Mouse (Mus musculus) forebrain, embryonic 15.5 days (tissue): ENCODE measurements around the gene Ngdn. TPM values are rescaled to one million over a fixed set of nuclear protein-coding genes. Genes with fewer than 3 reads are reported as not detected.

Source experiments
- ATAC-seq: fragments of 200-750 bp; cut with Nextera tagmentation; replicated peaks from 2 replicates; pipeline ENCODE4 v1.8.0; 2017; ENCODE audit warnings: mild to moderate bottlenecking, moderate TSS enrichment, moderate library complexity
- H3K27ac ChIP-seq: fragments of 300-500 bp; sonication (generic); replicated peaks from 2 replicates; pipeline ENCODE4 v1.5.1; 2015; ENCODE audit warnings: mild to moderate bottlenecking, inconsistent platforms
- H3K27me3 ChIP-seq: fragments of 300-500 bp; sonication (generic); 2 replicates; pipeline ENCODE4 v1.6.1; 2015; ENCODE audit warnings: inconsistent platforms
- H3K36me3 ChIP-seq: fragments of 300-500 bp; sonication (generic); 2 replicates; pipeline ENCODE4 v1.6.1; 2015; ENCODE audit warnings: mild to moderate bottlenecking, inconsistent platforms
- H3K4me1 ChIP-seq: fragments of 300-500 bp; sonication (generic); 2 replicates; pipeline ENCODE4 v1.6.1; 2015; ENCODE audit warnings: inconsistent platforms
- H3K4me2 ChIP-seq: fragments of 300-500 bp; sonication (generic); replicated peaks from 2 replicates; pipeline ENCODE4 v1.6.1; 2015; ENCODE audit warnings: mild to moderate bottlenecking, inconsistent platforms
- H3K4me3 ChIP-seq: fragments of 300-500 bp; sonication (generic); 2 replicates; pipeline ENCODE4 v1.5.1; 2015; ENCODE audit warnings: mild to moderate bottlenecking, inconsistent platforms
- H3K9ac ChIP-seq: fragments of 300-500 bp; sonication (generic); replicated peaks from 2 replicates; pipeline ENCODE4 v1.6.1; 2015; ENCODE audit warnings: mild to moderate bottlenecking, inconsistent platforms
- H3K9me3 ChIP-seq: fragments of 300-500 bp; sonication (generic); 2 replicates; pipeline ENCODE4 v1.6.1; 2016; ENCODE audit warnings: inconsistent platforms
- WGBS: fragments of 180-500 bp; shearing (Covaris S2); methylation state at CpG from one replicate; pipeline ENCODE4 v1.1.7; 2015; ENCODE audit warnings: mixed read lengths; 5-methylcytosine and 5-hydroxymethylcytosine counted together
- polyA plus RNA-seq: library from polyadenylated mRNA; unstranded; fragments of >200 nt; fragmentation: Nextera tagmentation; extraction: Ambion mirVana; gene quantifications from 2 replicates; pipeline ENCODE4 v1.2.1, GENCODE M21; 2015

Gene Ngdn
- polyA plus RNA-seq, 1 experiment from 2014 or later = 67.1 TPM

GRCm38 (mm10) chr14:55001938-55002686 is 13.1 kb upstream of the Ngdn start:
- Histone ChIP-seq H3K4me1 (peaks cover 12% of the 10 kb centered on the region), H3K27ac (no peak overlapping the region), H3K36me3 (no peaks in the 10 kb centered on the region), H3K4me2 (no peak overlapping the region), H3K9ac (no peak overlapping the region), H3K27me3 (no peaks in the 10 kb centered on the region), H3K9me3 (no peaks in the 10 kb centered on the region), H3K4me3 (no peak overlapping the region)
- ATAC-seq = no peak
- WGBS = 58% methylated on average over 12 of the region's 12 CpGs

DNA sequence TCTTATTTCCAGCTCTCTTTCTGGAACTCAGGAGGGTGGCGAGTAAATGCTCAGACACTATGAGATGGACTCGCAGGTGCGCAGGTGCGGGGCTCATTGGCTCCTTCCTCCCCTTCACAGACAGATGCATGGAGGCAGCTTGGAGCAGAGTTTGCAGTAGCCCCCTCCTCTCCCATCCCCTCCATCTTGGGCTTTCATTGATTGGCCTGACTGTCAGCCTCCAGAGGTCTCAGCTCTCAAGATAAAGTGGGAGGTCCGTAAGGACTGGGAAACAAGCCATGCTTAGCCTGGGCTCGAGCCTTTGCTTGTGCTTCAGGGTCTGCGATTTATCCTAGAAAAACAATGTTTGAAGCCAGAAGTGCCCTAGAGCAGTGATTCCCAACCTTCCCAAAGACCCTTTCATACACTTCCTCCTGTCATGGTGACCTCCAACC is 12.6 kb upstream of the Ngdn start:
- 68% methylated on average over 7 of the region's 7 CpGs for WGBS
- Histone ChIP-seq H3K27me3 (no peaks in the 10 kb centered on the region), H3K36me3 (no peaks in the 10 kb centered on the region), H3K27ac (no peak overlapping the region), H3K9me3 (no peaks in the 10 kb centered on the region), H3K4me1 (peaks cover 12% of the 10 kb centered on the region), H3K4me3 (no peak overlapping the region), H3K9ac (no peak overlapping the region), H3K4me2 (no peak overlapping the region)
- ATAC-seq = no peak

DNA sequence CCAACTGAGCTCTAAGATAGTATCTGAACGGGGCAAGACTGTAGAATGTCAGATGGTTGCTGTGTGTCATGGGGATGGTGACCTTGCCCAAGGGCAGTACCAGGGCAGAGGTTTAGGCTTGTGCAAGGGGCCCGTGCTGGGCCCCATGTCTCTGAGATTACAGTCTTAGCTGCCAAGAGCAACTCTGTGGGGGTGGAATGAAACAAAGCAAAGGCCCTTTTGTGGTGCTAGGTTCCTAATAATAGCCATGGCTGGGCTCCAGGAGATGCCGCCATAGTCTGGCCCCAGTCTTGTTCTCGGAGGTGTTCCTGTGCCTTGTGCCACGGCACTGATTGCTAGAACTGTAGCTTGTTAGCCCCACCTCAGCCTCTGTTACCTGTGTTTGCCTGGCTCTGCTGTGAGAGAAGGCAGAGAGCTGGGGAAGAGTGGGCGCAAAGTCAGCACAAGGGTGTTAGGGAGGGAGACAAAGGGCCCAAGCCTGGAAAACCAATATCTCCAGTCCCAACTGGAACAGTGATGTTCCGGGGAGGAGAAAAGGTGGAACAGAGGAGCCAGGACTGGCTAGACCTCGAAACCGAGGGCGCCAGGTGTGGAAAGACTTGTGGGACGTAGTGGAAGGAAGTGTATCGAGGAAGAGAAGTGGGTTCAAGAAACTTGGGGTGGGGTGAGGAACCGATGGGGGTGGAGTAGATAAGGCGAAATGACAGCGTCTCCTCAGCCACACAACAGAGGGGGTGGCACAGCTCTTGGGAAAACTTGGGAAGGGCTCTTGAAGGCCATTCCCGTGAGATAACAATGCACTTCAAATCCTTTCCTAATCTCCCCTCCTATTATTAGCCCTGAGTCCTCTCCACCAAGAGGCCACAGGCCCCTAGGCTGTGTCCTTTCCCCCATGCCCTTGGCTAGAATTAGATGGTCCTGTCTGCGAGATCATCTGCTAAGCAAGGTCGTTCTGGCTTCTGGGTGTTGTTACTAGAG is 11.1 kb upstream of the Ngdn start:
- no peak for ATAC-seq

DNA sequence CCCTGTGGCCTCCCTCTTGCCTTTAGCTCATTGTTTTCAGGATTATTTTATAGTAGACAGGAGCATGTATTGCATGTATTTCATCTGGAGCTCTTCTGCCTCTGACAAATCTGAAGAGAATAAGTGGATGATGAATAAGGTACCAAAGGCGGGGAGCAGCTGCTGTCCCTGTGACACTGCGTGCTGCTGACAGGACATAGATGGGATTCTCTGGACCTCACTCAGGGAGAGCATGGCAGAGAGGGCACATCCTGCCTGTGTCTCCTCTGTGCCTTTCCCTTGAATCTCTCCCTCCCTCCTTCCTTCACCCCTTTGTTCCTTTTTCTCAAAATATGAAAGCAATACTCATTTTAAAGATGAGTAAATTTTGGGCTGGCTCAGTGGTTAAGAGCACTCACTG is 9.7 kb upstream of the Ngdn start:
- H3K27me3 ChIP-seq = no peaks in the 10 kb centered on the region
- H3K36me3 ChIP-seq = no peaks in the 10 kb centered on the region
- no peak overlapping the region for H3K4me2 ChIP-seq
- H3K9me3 ChIP-seq = no peaks in the 10 kb centered on the region
- no peak overlapping the region for H3K9ac ChIP-seq
- H3K27ac ChIP-seq = no peak overlapping the region
- WGBS = 94% methylated on average over 2 of the region's 2 CpGs
- ATAC-seq = no peak
- no peak overlapping the region for H3K4me3 ChIP-seq
- H3K4me1 ChIP-seq = peaks cover 12% of the 10 kb centered on the region

More for the DNA sequence above, 11.1 kb upstream of the Ngdn start:
- WGBS = 62% methylated on average over 18 of the region's 18 CpGs
- Histone ChIP-seq H3K36me3 (no peaks in the 10 kb centered on the region), H3K9me3 (no peaks in the 10 kb centered on the region), H3K27me3 (no peaks in the 10 kb centered on the region), H3K4me3 (no peak overlapping the region), H3K27ac (no peak overlapping the region), H3K4me2 (no peak overlapping the region), H3K4me1 (peaks cover 12% of the 10 kb centered on the region), H3K9ac (no peak overlapping the region)

- Histone ChIP-seq H3K27me3 (no peaks in the 10 kb centered on the region), H3K36me3 (no peaks in the 10 kb centered on the region), H3K9me3 (no peaks in the 10 kb centered on the region), H3K4me3 (no peak overlapping the region), H3K9ac (no peak overlapping the region), H3K27ac (no peak overlapping the region), H3K4me1 (peaks cover 12% of the 10 kb centered on the region), H3K4me2 (no peak overlapping the region)
- 75% methylated on average over 8 of the region's 8 CpGs for WGBS
- ATAC-seq = no peak
Observed at GRCm38 (mm10) chr14:55005967-55006366, 9.3 kb upstream of the Ngdn start.

GRCm38 (mm10) chr14:55006541-55006940 is 8.7 kb upstream of the Ngdn start:
- H3K36me3 ChIP-seq = no peaks in the 10 kb centered on the region
- no peak overlapping the region for H3K9ac ChIP-seq
- no peak overlapping the region for H3K4me3 ChIP-seq
- H3K27ac ChIP-seq = no peak overlapping the region
- no peaks in the 10 kb centered on the region for H3K9me3 ChIP-seq
- no peaks in the 10 kb centered on the region for H3K27me3 ChIP-seq
- 69% methylated on average over 3 of the region's 3 CpGs for WGBS
- H3K4me1 ChIP-seq = peaks cover 12% of the 10 kb centered on the region
- no peak for ATAC-seq
- no peak overlapping the region for H3K4me2 ChIP-seq

- Histone ChIP-seq H3K27me3 (no peaks in the 10 kb centered on the region), H3K4me2 (no peak overlapping the region), H3K4me1 (peaks cover 12% of the 10 kb centered on the region), H3K9ac (no peak overlapping the region), H3K27ac (no peak overlapping the region), H3K4me3 (no peak overlapping the region), H3K9me3 (no peaks in the 10 kb centered on the region), H3K36me3 (no peaks in the 10 kb centered on the region)
- WGBS = 88% methylated on average over 9 of the region's 9 CpGs
- ATAC-seq = no peak
Observed at GRCm38 (mm10) chr14:55007120-55007908, 7.9 kb upstream of the Ngdn start.

- peaks cover 11% of the 10 kb centered on the region for H3K4me1 ChIP-seq
- no peaks in the 10 kb centered on the region for H3K27me3 ChIP-seq
- H3K27ac ChIP-seq = no peak overlapping the region
- WGBS = 73% methylated on average over 8 of the region's 8 CpGs
- no peak for ATAC-seq
- H3K9ac ChIP-seq = no peak overlapping the region
- no peaks in the 10 kb centered on the region for H3K36me3 ChIP-seq
- H3K4me3 ChIP-seq = no peak overlapping the region
- no peaks in the 10 kb centered on the region for H3K9me3 ChIP-seq
- H3K4me2 ChIP-seq = no peak overlapping the region
Observed at GRCm38 (mm10) chr14:55008417-55008816, 6.8 kb upstream of the Ngdn start.

- Histone ChIP-seq H3K4me1 (peaks cover 8% of the 10 kb centered on the region), H3K36me3 (no peaks in the 10 kb centered on the region), H3K27me3 (no peaks in the 10 kb centered on the region), H3K9me3 (no peaks in the 10 kb centered on the region), H3K4me3 (no peak overlapping the region), H3K27ac (no peak overlapping the region), H3K9ac (no peak overlapping the region), H3K4me2 (no peak overlapping the region)
- 53% methylated on average over 4 of the region's 4 CpGs for WGBS
- no peak for ATAC-seq
Observed at GRCm38 (mm10) chr14:55011116-55011515, 4.1 kb upstream of the Ngdn start.

GRCm38 (mm10) chr14:55014591-55014990 is 663 bp upstream of the Ngdn start:
- Histone ChIP-seq H3K36me3 (peaks cover 6% of the 10 kb centered on the region; the same call in 1 of the 2 replicates), H3K4me2 (peak overlapping the region; percentile 64), H3K27me3 (no peaks in the 10 kb centered on the region), H3K4me1 (peaks cover 19% of the 10 kb centered on the region), H3K4me3 (peak overlapping the region; percentile 82), H3K27ac (peak overlapping the region; percentile 94), H3K9ac (peak overlapping the region; percentile 70), H3K9me3 (no peaks in the 10 kb centered on the region)
- under 1% methylated on average over 27 of the region's 27 CpGs for WGBS
- ATAC-seq = peak; percentile 73

DNA sequence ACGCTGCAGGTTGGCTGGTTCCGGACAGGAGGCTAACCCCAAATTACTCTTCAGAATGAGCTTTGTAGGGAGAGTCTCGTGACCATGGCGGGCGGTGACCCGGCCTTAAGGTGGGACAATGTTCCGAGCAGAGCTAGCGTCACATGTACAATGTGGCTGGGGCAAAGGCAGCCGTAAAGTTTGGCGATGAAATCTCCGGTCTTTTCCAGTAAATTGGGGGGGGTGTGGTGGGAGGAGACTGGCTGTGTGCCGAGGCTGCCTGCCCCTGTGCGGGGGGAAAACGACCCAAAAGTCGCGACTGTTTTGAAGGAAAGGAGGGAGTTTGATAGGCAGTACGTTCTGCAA is 485 bp downstream of the Ngdn start:
- 0% methylated on average over 17 of the region's 17 CpGs for WGBS
- Histone ChIP-seq H3K9ac (peak overlapping the region; percentile 74), H3K4me1 (peaks cover 19% of the 10 kb centered on the region), H3K9me3 (no peaks in the 10 kb centered on the region), H3K4me2 (peak overlapping the region; percentile 88), H3K27me3 (no peaks in the 10 kb centered on the region), H3K27ac (peak overlapping the region; percentile 72), H3K36me3 (peaks cover 11% of the 10 kb centered on the region), H3K4me3 (peak overlapping the region; percentile 82)
- no peak for ATAC-seq
